Mouse (Mus musculus): Measurements from ENCODE around the gene Mettl23.
"Not testable (repeated sequence)": the region's sequence is repeated elsewhere in the genome, so short reads cannot be mapped to it uniquely, and the experiment has no call there.

Mettl23 gene

GRCm38 (mm10) chr11:116848086-116848876, 5.2 kb downstream of the Mettl23 start:
- no peak for DNase-seq (ENCODE audit: low spot score in 2 of 2)

GRCm38 (mm10) chr11:116848877-116849178, 5.8 kb downstream of the Mettl23 start:
- not testable (repeated sequence) for DNase-seq (ENCODE audit: low spot score in 2 of 2)

- DNase-seq (ENCODE audit: low spot score in 2 of 2): no peak
Observed at GRCm38 (mm10) chr11:116849587-116849986, 6.5 kb downstream of the Mettl23 start.

- DNase-seq (ENCODE audit: low spot score in 2 of 2): no peak
Observed at GRCm38 (mm10) chr11:116850085-116850484, 7.0 kb downstream of the Mettl23 start.

GRCm38 (mm10) chr11:116850833-116851477, 7.9 kb downstream of the Mettl23 start:
- no peak for DNase-seq (ENCODE audit: low spot score in 2 of 2)

DNA sequence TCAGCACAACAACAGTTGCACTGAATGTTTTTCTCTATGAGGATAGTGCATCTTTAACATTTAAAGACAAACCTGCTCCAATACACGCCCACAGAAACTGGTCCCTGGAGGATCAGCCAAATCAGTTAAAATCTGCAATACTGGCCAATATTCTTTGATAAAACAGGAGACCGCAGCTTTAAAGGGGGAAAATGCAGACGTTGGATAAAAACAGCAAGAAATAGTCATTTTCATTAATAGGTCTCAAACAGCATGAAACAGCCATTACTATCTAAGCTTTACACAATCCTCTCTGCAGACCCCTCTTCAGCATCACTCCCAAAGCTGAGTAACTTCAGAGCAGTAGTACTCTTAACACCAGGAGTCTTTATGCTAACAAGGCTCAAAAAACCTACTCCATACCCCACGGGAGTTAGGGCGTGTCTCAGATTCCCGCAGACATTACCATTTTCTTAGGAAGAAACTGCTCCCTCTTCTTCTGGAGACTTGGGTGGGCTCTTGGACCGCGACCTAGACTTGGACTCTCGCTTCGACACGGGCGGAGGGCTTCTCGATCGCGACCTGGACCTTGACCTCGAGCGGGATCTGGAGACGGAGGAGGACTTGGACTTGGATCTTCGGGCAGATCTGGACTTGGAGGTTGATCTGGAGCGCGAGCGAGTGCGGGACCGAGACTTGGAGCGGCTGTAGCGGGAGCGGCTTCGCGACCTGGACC, 8.7 kb downstream of the Mettl23 start:
- DNase-seq (ENCODE audit: low spot score in 2 of 2): no peak

DNA sequence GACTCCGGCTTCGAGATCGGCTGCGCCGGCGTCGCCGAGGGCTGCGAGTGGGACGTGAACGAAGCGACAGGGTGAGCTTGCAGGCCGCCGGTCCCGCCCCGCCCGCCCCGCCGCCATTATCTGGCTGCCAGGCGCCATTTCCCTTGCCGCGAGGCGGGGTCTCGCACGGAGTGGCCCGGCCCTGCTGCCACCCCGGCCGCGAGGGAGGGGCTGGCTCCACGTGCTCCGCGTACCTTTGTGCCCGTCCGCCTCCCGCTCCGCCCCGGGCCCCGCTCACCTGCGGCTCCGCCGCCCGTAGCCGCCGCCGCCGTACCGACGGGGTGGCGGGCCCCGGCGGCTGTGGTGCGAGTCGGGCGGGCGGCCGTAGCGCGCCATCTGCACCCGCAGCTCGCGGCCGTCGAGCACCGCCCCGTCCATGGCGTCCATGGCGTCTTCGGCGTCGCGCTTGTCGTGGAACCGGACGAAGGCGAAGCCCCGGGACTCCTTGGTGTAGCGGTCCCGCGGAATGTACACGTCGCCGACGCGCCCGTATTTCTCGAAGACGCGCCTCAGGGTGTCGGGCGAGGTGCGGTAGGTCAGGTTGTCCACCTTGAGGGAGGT, 9.3 kb downstream of the Mettl23 start, which contains the start of gene Mfsd11:
Gene Mfsd11, plus strand, starts transcription at position 150 of the 600 bp plus-strand sequence.
- peak; percentile 39 to 66 for DNase-seq (ENCODE audit: low spot score in 2 of 2)

GRCm38 (mm10) chr11:116852891-116853511, 9.9 kb downstream of the Mettl23 start, which contains the start of gene Srsf2:
TSS of gene Srsf2 (minus strand) at chr11:116853094.
- DNase-seq (ENCODE audit: low spot score in 2 of 2): peak; percentile 95 to 97

DNA sequence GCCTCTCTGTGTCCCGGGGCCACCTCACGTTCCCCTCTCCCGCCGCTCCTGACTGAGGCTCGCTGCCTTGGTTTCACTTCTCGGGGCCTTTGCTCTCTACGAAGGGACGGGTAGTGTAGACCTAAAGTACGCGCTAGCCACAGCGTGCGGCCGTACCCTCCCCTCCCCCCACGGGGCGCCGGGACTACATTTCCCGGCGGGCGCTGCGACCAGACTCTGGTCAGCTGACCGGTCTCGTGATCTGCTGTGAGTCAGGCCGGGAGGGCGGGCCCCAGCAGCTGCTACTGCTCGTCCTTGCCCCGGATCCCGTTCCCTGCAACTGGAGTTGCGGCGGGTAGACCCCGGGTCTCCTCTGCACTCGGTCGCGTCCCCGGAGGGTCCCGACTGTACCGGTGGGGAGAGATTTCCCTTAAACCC, 10.4 kb downstream of the Mettl23 start:
- peak; percentile 95 to 99 for DNase-seq (ENCODE audit: low spot score in 2 of 2)

GRCm38 (mm10) chr11:116854279-116854678, 11.2 kb downstream of the Mettl23 start:
- no peak for DNase-seq (ENCODE audit: low spot score in 2 of 2)

- no peak for DNase-seq (ENCODE audit: low spot score in 2 of 2)
Observed at GRCm38 (mm10) chr11:116857183-116857850, 14.2 kb downstream of the Mettl23 start.

DNA sequence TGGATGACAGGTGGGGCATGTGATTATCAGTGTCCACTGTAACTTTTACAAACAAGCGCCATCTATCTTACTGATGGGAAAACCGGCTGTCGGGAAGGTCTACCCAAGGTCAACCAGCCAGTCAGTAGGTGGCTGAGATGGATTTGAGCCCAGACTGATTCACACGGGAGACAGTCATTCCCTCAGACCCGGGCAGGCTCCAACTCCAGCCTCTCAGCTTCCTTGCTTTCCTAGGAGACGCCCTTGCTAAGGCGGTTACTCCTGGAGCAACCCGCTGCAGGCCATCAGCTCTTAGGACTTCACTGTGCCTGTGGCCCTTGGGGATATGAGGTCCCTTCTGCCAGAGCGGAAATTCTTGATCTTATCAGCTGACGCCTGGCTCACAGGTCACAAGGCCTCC, 21.4 kb downstream of the Mettl23 start:
- no peak for DNase-seq (ENCODE audit: low spot score in 2 of 2)

GRCm38 (mm10) chr11:116865945-116866585, 23.0 kb downstream of the Mettl23 start:
- no peak for DNase-seq (ENCODE audit: low spot score in 2 of 2)

GRCm38 (mm10) chr11:116868129-116868528, 25.1 kb downstream of the Mettl23 start:
- DNase-seq (ENCODE audit: low spot score in 2 of 2): no peak

DNA sequence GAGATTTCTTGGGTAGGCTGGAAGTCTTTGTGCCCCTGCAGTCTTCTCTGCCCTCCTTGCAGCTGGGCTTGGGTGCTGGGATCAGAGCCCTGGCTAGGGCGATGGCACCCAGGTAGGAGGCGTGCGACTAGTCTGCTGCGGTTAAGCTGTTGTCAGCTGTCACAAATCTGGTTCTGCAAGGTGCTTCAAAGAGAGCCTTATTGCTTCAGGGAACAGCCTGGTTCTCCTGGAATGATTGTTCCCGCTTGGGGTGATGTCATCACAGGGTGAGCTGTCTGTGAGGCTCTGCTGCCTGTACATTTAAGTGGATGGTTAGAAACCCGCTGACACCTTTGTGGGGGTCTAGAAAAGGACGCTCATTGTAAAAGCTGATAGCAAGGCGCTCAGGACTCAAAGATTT, 26.1 kb downstream of the Mettl23 start:
- DNase-seq (ENCODE audit: low spot score in 2 of 2): no peak

GRCm38 (mm10) chr11:116869641-116870040, 26.6 kb downstream of the Mettl23 start:
- no peak for DNase-seq (ENCODE audit: low spot score in 2 of 2)

- DNase-seq (ENCODE audit: low spot score in 2 of 2): no peak
Observed at GRCm38 (mm10) chr11:116871538-116871937, 28.5 kb downstream of the Mettl23 start.

DNA sequence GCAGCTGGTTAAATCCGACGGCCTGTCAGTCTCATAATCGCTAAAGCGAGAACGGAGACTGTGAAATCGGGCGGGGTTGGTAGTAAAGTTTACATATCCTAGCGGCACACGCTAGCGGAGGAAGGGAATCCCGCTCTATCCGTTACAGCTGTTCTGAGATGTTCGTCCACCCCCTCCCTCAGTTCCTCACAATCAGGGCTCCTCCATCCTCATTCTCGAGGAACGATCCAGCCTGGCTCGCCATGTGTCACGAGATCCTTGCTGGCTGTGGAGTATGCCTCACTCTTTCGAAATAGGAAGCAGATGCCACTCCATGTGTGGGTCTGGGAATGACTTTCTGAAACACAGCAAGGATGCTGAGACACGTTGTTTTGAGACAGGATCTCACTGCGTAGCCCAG, 30.9 kb downstream of the Mettl23 start:
- DNase-seq (ENCODE audit: low spot score in 2 of 2): peak; percentile 14 to 36

DNA sequence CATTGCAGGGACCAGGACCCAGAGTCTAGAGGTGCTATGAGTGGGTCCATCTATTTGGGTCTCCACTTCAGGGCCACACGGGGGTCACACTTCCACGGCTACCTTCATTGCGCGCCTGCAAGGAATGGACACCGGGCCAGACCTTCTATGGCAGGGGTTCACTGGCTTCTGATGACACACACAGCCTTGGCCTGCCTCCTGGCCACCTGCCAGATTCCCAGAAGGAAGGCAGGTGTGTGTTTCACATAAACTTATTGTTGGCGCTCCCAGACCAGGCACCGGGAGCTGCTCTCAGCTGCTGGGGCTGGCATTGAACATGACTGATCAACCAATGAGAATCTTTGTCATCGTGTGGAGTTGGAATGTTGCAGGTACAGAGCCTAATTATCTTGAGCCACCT, 35.4 kb downstream of the Mettl23 start:
- DNase-seq (ENCODE audit: low spot score in 2 of 2): no peak

DNA sequence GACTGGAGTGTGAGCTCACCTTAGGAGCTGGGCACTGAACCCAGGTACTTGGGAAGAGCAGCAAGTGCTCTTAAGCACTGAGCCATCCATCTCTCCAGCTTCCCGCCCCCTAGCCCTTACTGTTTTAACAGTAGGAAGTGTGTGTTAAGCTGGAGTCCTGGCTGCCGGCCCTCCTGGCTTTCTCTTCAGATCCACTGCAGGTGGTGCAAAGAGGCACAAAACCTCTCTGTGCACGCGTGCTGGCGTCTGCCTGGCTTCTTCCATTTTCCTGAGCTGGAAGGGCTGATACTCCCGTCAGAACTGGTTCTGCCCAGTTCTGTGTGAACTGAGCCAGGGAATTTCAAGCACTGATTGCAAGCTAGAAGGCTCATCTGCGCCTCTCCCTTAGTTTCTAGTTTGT, 37.8 kb downstream of the Mettl23 start:
- no peak for DNase-seq (ENCODE audit: low spot score in 2 of 2)

GRCm38 (mm10) chr11:116881440-116881839, 38.4 kb downstream of the Mettl23 start:
- DNase-seq (ENCODE audit: low spot score in 2 of 2): no peak

Measured in frontal cortex, postnatal 14 days (tissue).